Mouse (Mus musculus) lung, embryonic 14.5 days (tissue): ENCODE measurements around the gene Thap4. TPM values are rescaled to one million over a fixed set of nuclear protein-coding genes. Genes with fewer than 3 reads are reported as not detected.

Source experiments
- ATAC-seq: fragments of 200-750 bp; cut with Nextera tagmentation; 2 replicates; pipeline ENCODE4 v1.8.0; 2017; ENCODE audit warnings: mild to moderate bottlenecking, moderate TSS enrichment, moderate library complexity; ENCODE audit not compliant: insufficient read depth
- DNase-seq: peaks from one replicate; pipeline ENCODE4 v3.0.0-alpha.2; 2015
- H3K27ac ChIP-seq: fragments of 300-500 bp; sonication (generic); 2 replicates; pipeline ENCODE4 v1.5.1; 2014; ENCODE audit warnings: low read depth, mild to moderate bottlenecking, moderate library complexity
- H3K27me3 ChIP-seq: fragments of 300-500 bp; sonication (generic); 2 replicates; pipeline ENCODE4 v1.6.1; 2014; ENCODE audit warnings: low read length, control low read depth; ENCODE audit not compliant: insufficient read depth
- H3K36me3 ChIP-seq: fragments of 300-500 bp; sonication (generic); 2 replicates; pipeline ENCODE4 v1.6.1; 2014; ENCODE audit warnings: control low read depth; ENCODE audit not compliant: insufficient read depth
- H3K4me1 ChIP-seq: fragments of 300-500 bp; sonication (generic); 2 replicates; pipeline ENCODE4 v1.6.1; 2014; ENCODE audit warnings: antibody characterized with exemption, control low read depth; ENCODE audit not compliant: insufficient read depth
- H3K4me2 ChIP-seq: fragments of 300-500 bp; sonication (generic); 2 replicates; pipeline ENCODE4 v1.6.1; 2014; ENCODE audit warnings: mild to moderate bottlenecking
- H3K4me3 ChIP-seq: fragments of 300-500 bp; sonication (generic); 2 replicates; pipeline ENCODE4 v1.5.1; 2014; ENCODE audit warnings: low read depth, low read length
- H3K9ac ChIP-seq: fragments of 300-500 bp; sonication (generic); 2 replicates; pipeline ENCODE4 v1.6.1; 2014
- H3K9me3 ChIP-seq: fragments of 300-500 bp; sonication (generic); 2 replicates; pipeline ENCODE4 v1.6.1; 2016; ENCODE audit warnings: low read depth, low read length, control low read depth
- CTCF ChIP-seq: IDR thresholded peaks from 2 replicates; pipeline ENCODE4 v1.5.1; 2016; ENCODE audit warnings: antibody characterized with exemption, low read depth
- WGBS: fragments of 180-500 bp; shearing (Covaris S2); extraction: QIAGEN DNeasy Blood & Tissue Kit; methylation state at CpG from one replicate; pipeline ENCODE4 v1.1.7; 2014; 5-methylcytosine and 5-hydroxymethylcytosine counted together
- polyA plus RNA-seq: library from polyadenylated mRNA; unstranded; fragments of >200 nt; fragmentation: Nextera tagmentation; extraction: Ambion mirVana; gene quantifications from 2 replicates; pipeline ENCODE4 v1.2.1, GENCODE M21; 2014

Gene Thap4
- polyA plus RNA-seq, 1 experiment from 2014 or later = 52.7 TPM

- no peak for DNase-seq
- H3K27ac ChIP-seq = no peak overlapping the region
- H3K9ac ChIP-seq = no peak overlapping the region
- no peaks in the 10 kb centered on the region for H3K9me3 ChIP-seq
- no peak for ATAC-seq
- no peak overlapping the region for H3K4me3 ChIP-seq
- TF ChIP-seq CTCF = no peak
- no peaks in the 10 kb centered on the region for H3K4me1 ChIP-seq
- 82% methylated on average over 5 of the region's 5 CpGs for WGBS
- no peaks in the 10 kb centered on the region for H3K27me3 ChIP-seq
- H3K36me3 ChIP-seq = peaks cover 26% of the 10 kb centered on the region
- H3K4me2 ChIP-seq = no peak overlapping the region
Observed at GRCm38 (mm10) chr1:93746179-93746578, 8.5 kb downstream of the Thap4 start.

DNA sequence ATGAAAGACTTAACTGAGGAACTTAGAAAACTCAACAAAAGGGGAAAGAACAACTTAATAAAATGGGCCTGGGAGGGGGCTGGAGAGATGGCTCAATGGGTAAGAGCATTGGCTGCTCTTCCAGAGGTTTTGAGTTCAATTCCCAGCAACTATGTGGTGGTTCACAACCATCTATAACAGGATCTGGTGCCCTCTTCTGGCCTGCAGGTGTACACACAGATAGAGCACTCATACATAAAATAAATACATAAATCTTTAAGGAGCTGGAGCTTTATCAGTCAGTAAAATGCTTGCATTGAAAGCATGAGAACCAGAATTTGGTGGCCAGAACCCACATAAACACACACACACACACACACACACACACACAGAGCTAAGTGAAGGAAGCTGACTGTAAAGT is 11.8 kb downstream of the Thap4 start:
- Histone ChIP-seq H3K27ac (no peak overlapping the region), H3K36me3 (0 out of 2 replicates have a peak, but pooled peaks cover 3% of the 10 kb centered on the region), H3K4me2 (no peak overlapping the region), H3K9me3 (no peaks in the 10 kb centered on the region), H3K4me3 (no peak overlapping the region), H3K4me1 (no peaks in the 10 kb centered on the region), H3K27me3 (no peaks in the 10 kb centered on the region), H3K9ac (no peak overlapping the region)
- DNase-seq (no peak), ATAC-seq (no peak)
- 0 out of 2 replicates have a peak, but pooled peaks have one; percentile 6 for TF ChIP-seq CTCF

DNA sequence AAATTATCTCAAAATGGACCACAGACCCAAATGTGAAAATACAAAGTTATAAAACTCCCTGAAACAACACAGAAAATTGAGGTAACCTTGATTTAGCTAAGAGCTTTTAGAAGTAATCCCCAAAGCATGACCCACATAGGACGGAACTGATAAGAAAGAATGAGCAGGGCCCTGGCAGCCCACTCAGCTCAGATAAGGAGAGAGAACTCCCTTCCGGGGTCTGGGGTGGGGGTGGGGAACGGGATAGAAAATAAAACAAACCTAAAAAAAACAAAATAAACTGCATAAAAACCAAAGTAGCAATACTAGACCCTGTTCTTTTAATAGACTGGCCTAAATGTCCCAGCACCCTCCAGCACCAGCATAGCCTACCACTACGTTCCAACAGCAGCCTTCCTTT is 12.7 kb downstream of the Thap4 start:
- no peaks in the 10 kb centered on the region for H3K27me3 ChIP-seq
- H3K9ac ChIP-seq = no peak overlapping the region
- TF ChIP-seq CTCF = no peak
- no peak overlapping the region for H3K4me3 ChIP-seq
- no peak overlapping the region for H3K27ac ChIP-seq
- H3K9me3 ChIP-seq = no peaks in the 10 kb centered on the region
- ATAC-seq = no peak
- no peaks in the 10 kb centered on the region for H3K4me1 ChIP-seq
- H3K4me2 ChIP-seq = no peak overlapping the region
- DNase-seq = no peak
- WGBS = 40% methylated on average over 4 of the region's 4 CpGs
- H3K36me3 ChIP-seq = 0 out of 2 replicates have a peak, but pooled peaks cover 3% of the 10 kb centered on the region

- WGBS = 94% methylated on average over 2 of the region's 2 CpGs
- no peak overlapping the region for H3K9ac ChIP-seq
- no peak overlapping the region for H3K4me3 ChIP-seq
- DNase-seq (no peak), ATAC-seq (no peak)
- H3K4me2 ChIP-seq = no peak overlapping the region
- no peak for TF ChIP-seq CTCF
- H3K9me3 ChIP-seq = no peaks in the 10 kb centered on the region
- H3K27me3 ChIP-seq = no peaks in the 10 kb centered on the region
- H3K27ac ChIP-seq = no peak overlapping the region
- H3K4me1 ChIP-seq = no peaks in the 10 kb centered on the region
- H3K36me3 ChIP-seq = 0 out of 2 replicates have a peak, but pooled peaks cover under 1% of the 10 kb centered on the region
Observed at GRCm38 (mm10) chr1:93740671-93741070, 14.0 kb downstream of the Thap4 start.

GRCm38 (mm10) chr1:93737711-93738110 is 17.0 kb downstream of the Thap4 start:
- 94% methylated on average over 5 of the region's 5 CpGs for WGBS
- TF ChIP-seq CTCF = no peak
- no peaks in the 10 kb centered on the region for H3K36me3 ChIP-seq

DNA sequence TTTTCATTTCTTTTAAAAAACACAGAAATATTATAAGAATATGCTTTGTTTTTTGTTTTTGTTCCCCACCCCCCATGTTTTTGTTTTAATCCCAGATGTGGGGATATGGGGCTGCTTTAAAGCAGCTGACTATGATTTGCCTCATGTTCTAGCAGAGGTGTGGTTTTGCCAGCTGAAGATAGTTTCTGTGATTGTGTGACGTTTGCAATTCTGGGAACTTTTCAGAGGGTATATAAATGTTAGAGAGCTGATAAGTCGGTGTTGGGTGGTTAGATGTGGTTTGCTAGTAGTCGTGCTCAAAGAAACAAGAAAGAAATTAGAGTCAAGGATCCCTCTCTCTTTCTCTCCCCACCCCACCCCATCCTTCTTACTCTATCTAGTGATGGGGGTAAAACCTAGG is 18.8 kb downstream of the Thap4 start:
- no peak for ATAC-seq
- Histone ChIP-seq H3K4me1 (no peaks in the 10 kb centered on the region), H3K36me3 (no peaks in the 10 kb centered on the region), H3K9me3 (no peaks in the 10 kb centered on the region), H3K27me3 (no peaks in the 10 kb centered on the region), H3K27ac (no peak overlapping the region), H3K4me2 (no peak overlapping the region), H3K4me3 (no peak overlapping the region), H3K9ac (no peak overlapping the region)
- 84% methylated on average over 3 of the region's 3 CpGs for WGBS
- no peak for TF ChIP-seq CTCF
- DNase-seq = no peak

More at GRCm38 (mm10) chr1:93737711-93738110, 17.0 kb downstream of the Thap4 start:
- Histone ChIP-seq H3K9me3 (no peaks in the 10 kb centered on the region), H3K27me3 (no peaks in the 10 kb centered on the region), H3K4me2 (no peak overlapping the region), H3K27ac (no peak overlapping the region), H3K4me3 (no peak overlapping the region), H3K4me1 (no peaks in the 10 kb centered on the region), H3K9ac (no peak overlapping the region)
- no peak for ATAC-seq
- no peak for DNase-seq

DNA sequence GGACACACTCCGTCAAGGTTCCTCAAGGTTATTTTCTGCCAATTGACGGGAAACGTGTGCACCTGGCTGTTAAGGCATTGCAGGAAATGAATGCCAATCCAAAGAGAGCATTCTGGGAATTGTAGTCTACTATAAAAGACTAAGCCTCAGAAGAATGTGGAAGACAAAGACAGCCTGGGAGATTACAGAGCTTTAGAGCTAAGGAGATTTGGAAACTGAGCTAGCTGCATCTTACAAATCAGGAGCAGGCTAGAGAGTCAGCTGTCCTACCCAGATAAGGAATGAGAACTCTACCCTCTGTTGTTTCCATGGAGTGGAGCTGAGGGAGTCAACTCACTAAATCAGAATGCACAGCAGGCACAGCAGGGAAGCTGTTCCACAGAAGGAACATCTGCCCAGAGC is 22.8 kb downstream of the Thap4 start:
- Histone ChIP-seq H3K9ac (no peak overlapping the region), H3K4me1 (no peaks in the 10 kb centered on the region), H3K27me3 (no peaks in the 10 kb centered on the region), H3K9me3 (no peaks in the 10 kb centered on the region), H3K27ac (no peak overlapping the region), H3K36me3 (no peaks in the 10 kb centered on the region), H3K4me3 (no peak overlapping the region), H3K4me2 (no peak overlapping the region)
- no peak for ATAC-seq
- no peak for TF ChIP-seq CTCF
- WGBS = 31% methylated on average over 3 of the region's 3 CpGs
- DNase-seq = no peak

DNA sequence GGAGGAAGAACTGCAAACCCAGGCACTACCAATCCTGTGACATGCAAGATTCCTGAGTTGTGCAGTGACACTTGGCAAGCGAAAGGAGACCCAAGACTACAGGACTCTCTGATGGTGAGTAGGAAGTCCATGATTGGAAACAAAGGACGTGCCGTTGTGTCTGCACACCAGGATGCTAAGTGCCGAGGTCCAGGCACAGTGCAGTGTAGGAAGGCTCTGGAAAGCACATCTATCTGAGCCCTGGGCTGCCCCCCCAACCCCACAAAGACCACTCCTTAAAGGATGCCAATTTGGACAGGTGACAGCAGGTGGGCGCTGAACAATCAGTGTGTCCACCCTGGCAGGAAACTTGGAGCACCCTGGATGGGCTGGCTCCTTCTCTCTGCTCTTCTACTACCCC is 23.6 kb downstream of the Thap4 start:
- Histone ChIP-seq H3K4me2 (no peak overlapping the region), H3K27me3 (no peaks in the 10 kb centered on the region)
- DNase-seq = no peak

More for the DNA sequence above, 23.6 kb downstream of the Thap4 start:
- WGBS = 87% methylated on average over 5 of the region's 5 CpGs
- H3K9me3 ChIP-seq = no peaks in the 10 kb centered on the region
- no peak overlapping the region for H3K9ac ChIP-seq
- no peak overlapping the region for H3K27ac ChIP-seq
- no peaks in the 10 kb centered on the region for H3K4me1 ChIP-seq
- no peak overlapping the region for H3K4me3 ChIP-seq
- no peak for TF ChIP-seq CTCF
- H3K36me3 ChIP-seq = no peaks in the 10 kb centered on the region
- ATAC-seq = no peak
